Mouse (Mus musculus): ENCODE results near the gene Tnnc2.
A peak's percentile ranks its signal among the peaks of the same experiment; 100 is the strongest.

The Tnnc2 gene

GRCm38 (mm10) chr2:164773229-164773988 lies 6.4 kb downstream of the Tnnc2 start:
- DNase-seq (ENCODE audit: low spot score): no peak

- DNase-seq (ENCODE audit: low spot score): no peak
Measured at GRCm38 (mm10) chr2:164771123-164771522, 8.6 kb downstream of the Tnnc2 start.

GRCm38 (mm10) chr2:164770279-164770678 lies 9.5 kb downstream of the Tnnc2 start:
- no peak for DNase-seq (ENCODE audit: low spot score)

GRCm38 (mm10) chr2:164769258-164770037 lies 10.3 kb downstream of the Tnnc2 start, which contains the start of gene Ube2c:
Gene Ube2c (plus strand): TSS chr2:164769898.
- DNase-seq (ENCODE audit: low spot score): peak; percentile 96

- no peak for DNase-seq (ENCODE audit: low spot score)
Measured at GRCm38 (mm10) chr2:164767812-164768540, 11.8 kb downstream of the Tnnc2 start.

- DNase-seq (ENCODE audit: low spot score): no peak
Measured at GRCm38 (mm10) chr2:164765841-164766240, 13.9 kb downstream of the Tnnc2 start.

- DNase-seq (ENCODE audit: low spot score): no peak
Measured at GRCm38 (mm10) chr2:164762593-164762992, 17.2 kb downstream of the Tnnc2 start.

- DNase-seq (ENCODE audit: low spot score): no peak
Measured at GRCm38 (mm10) chr2:164761971-164762370, 17.8 kb downstream of the Tnnc2 start.

- DNase-seq (ENCODE audit: low spot score): no peak
Measured at GRCm38 (mm10) chr2:164761502-164761901, 18.3 kb downstream of the Tnnc2 start.

GRCm38 (mm10) chr2:164760059-164760833 lies 19.5 kb downstream of the Tnnc2 start:
- DNase-seq (ENCODE audit: low spot score): no peak

- DNase-seq (ENCODE audit: low spot score): no peak
Measured at GRCm38 (mm10) chr2:164758692-164759091, 21.1 kb downstream of the Tnnc2 start.

GRCm38 (mm10) chr2:164757841-164758240 lies 21.9 kb downstream of the Tnnc2 start:
- no peak for DNase-seq (ENCODE audit: low spot score)

GRCm38 (mm10) chr2:164754800-164755199 lies 25.0 kb downstream of the Tnnc2 start:
- DNase-seq (ENCODE audit: low spot score): no peak

GRCm38 (mm10) chr2:164754105-164754504 lies 25.7 kb downstream of the Tnnc2 start:
- DNase-seq (ENCODE audit: low spot score): no peak

- DNase-seq (ENCODE audit: low spot score): no peak
Measured at GRCm38 (mm10) chr2:164752454-164752853, 27.3 kb downstream of the Tnnc2 start.

GRCm38 (mm10) chr2:164748991-164749390 lies 30.8 kb downstream of the Tnnc2 start:
- DNase-seq (ENCODE audit: low spot score): no peak

GRCm38 (mm10) chr2:164748191-164748590 lies 31.6 kb downstream of the Tnnc2 start:
- no peak for DNase-seq (ENCODE audit: low spot score)

- no peak for DNase-seq (ENCODE audit: low spot score)
Measured at GRCm38 (mm10) chr2:164746693-164747092, 33.1 kb downstream of the Tnnc2 start.

GRCm38 (mm10) chr2:164745843-164746479 lies 33.8 kb downstream of the Tnnc2 start, which contains the start of the genes Wfdc3 and Dnttip1:
Gene Wfdc3 (minus strand): TSS chr2:164745931.
Gene Dnttip1 (plus strand): TSS chr2:164745983.
- peak; percentile 93 for DNase-seq (ENCODE audit: low spot score)

GRCm38 (mm10) chr2:164744987-164745386 lies 34.8 kb downstream of the Tnnc2 start:
- no peak for DNase-seq (ENCODE audit: low spot score)

- no peak for DNase-seq (ENCODE audit: low spot score)
Measured at GRCm38 (mm10) chr2:164739876-164740275, 39.9 kb downstream of the Tnnc2 start.
